Mouse (Mus musculus) heart, embryonic 16.5 days (tissue): ENCODE measurements around the gene Sspo. TPM values are rescaled to one million over a fixed set of nuclear protein-coding genes. Genes with fewer than 3 reads are reported as not detected.
A peak's percentile ranks its signal among the peaks of the same experiment; 100 is the strongest.
"Not testable (repeated sequence)": the region's sequence is repeated elsewhere in the genome, so short reads cannot be mapped to it uniquely, and the experiment has no call there.

Experiments
- ATAC-seq: fragments of 200-750 bp; cut with Nextera tagmentation; replicated peaks from 2 replicates; pipeline ENCODE4 v1.8.0; 2017; ENCODE audit warnings: moderate number of reproducible peaks; ENCODE audit not compliant: insufficient read depth, low FRiP score; ENCODE audit errors: extremely low read depth
- H3K27ac ChIP-seq: fragments of 300-500 bp; sonication (generic); 2 replicates; pipeline ENCODE4 v1.5.1; 2014; ENCODE audit warnings: mild to moderate bottlenecking, low read length, control low read depth, moderate library complexity
- H3K27me3 ChIP-seq: fragments of 300-500 bp; sonication (generic); 2 replicates; pipeline ENCODE4 v1.6.1; 2014; ENCODE audit warnings: low read length, mixed read lengths; ENCODE audit not compliant: control insufficient read depth, insufficient read depth
- H3K36me3 ChIP-seq: fragments of 300-500 bp; sonication (generic); 2 replicates; pipeline ENCODE4 v1.6.1; 2014; ENCODE audit not compliant: control insufficient read depth, insufficient read depth
- H3K4me1 ChIP-seq: fragments of 300-500 bp; sonication (generic); 2 replicates; pipeline ENCODE4 v1.6.1; 2014; ENCODE audit warnings: low read length, mixed read lengths; ENCODE audit not compliant: control insufficient read depth, insufficient read depth
- H3K4me2 ChIP-seq: fragments of 300-500 bp; sonication (generic); 2 replicates; pipeline ENCODE4 v1.6.1; 2014; ENCODE audit warnings: low read depth, mild to moderate bottlenecking, control low read depth, low read length
- H3K4me3 ChIP-seq: fragments of 300-500 bp; sonication (generic); 2 replicates; pipeline ENCODE4 v1.5.1; 2014; ENCODE audit warnings: mild to moderate bottlenecking, control low read depth, low read length
- H3K9ac ChIP-seq: fragments of 300-500 bp; sonication (generic); 2 replicates; pipeline ENCODE4 v1.6.1; 2014; ENCODE audit warnings: low read length, control low read depth
- H3K9me3 ChIP-seq: fragments of 300-500 bp; sonication (generic); replicated peaks from 2 replicates; pipeline ENCODE4 v1.6.1; 2016; ENCODE audit warnings: low read length; ENCODE audit not compliant: control insufficient read depth
- WGBS: fragments of 180-500 bp; shearing (Covaris S2); extraction: QIAGEN DNeasy Blood & Tissue Kit; methylation state at CpG from one replicate; pipeline ENCODE4 v1.1.7; 2014; 5-methylcytosine and 5-hydroxymethylcytosine counted together
- polyA plus RNA-seq: library from polyadenylated mRNA; unstranded; fragments of >200 nt; fragmentation: Nextera tagmentation; extraction: Ambion mirVana; gene quantifications from 2 replicates; pipeline ENCODE4 v1.2.1, GENCODE M21; 2015

Sspo gene
- polyA plus RNA-seq, 1 experiment from 2014 or later: 0.43 TPM

- Histone ChIP-seq H3K36me3 (no peaks in the 10 kb centered on the region), H3K27me3 (peaks cover 3% of the 10 kb centered on the region; the same call in 1 of the 2 replicates), H3K9ac (no peak overlapping the region), H3K4me3 (no peak overlapping the region), H3K4me1 (peaks cover 10% of the 10 kb centered on the region; the same call in 1 of the 2 replicates), H3K4me2 (no peak overlapping the region), H3K9me3 (no peaks in the 10 kb centered on the region), H3K27ac (no peak overlapping the region)
- 53% methylated on average over 9 of the region's 9 CpGs for WGBS
- no peak for ATAC-seq
These were observed 43.3 kb downstream of the Sspo start for GRCm38 (mm10) chr6:48491361-48491760.

GRCm38 (mm10) chr6:48493136-48493730, 45.2 kb downstream of the Sspo start:
- H3K4me2 ChIP-seq: no peak overlapping the region
- no peak overlapping the region for H3K9ac ChIP-seq
- H3K27ac ChIP-seq: no peak overlapping the region
- no peak overlapping the region for H3K4me3 ChIP-seq
- ATAC-seq: no peak
- peaks cover 5% of the 10 kb centered on the region; the same call in 1 of the 2 replicates for H3K4me1 ChIP-seq
- no peaks in the 10 kb centered on the region for H3K36me3 ChIP-seq
- H3K9me3 ChIP-seq: no peaks in the 10 kb centered on the region
- H3K27me3 ChIP-seq: peaks cover 3% of the 10 kb centered on the region; the same call in 1 of the 2 replicates
- WGBS: 34% methylated on average over 8 of the region's 8 CpGs

- 83% methylated on average over 4 of the region's 4 CpGs for WGBS
- Histone ChIP-seq H3K27me3 (no peaks in the 10 kb centered on the region; the same call in 1 of the 2 replicates), H3K4me3 (no peak overlapping the region)
These were observed 49.5 kb downstream of the Sspo start for GRCm38 (mm10) chr6:48497521-48497920.

GRCm38 (mm10) chr6:48503847-48504240, 55.8 kb downstream of the Sspo start:
- Histone ChIP-seq H3K9ac (no peak overlapping the region), H3K4me1 (peaks cover 9% of the 10 kb centered on the region), H3K4me3 (no peak overlapping the region), H3K9me3 (no peaks in the 10 kb centered on the region), H3K4me2 (no peak overlapping the region; the same call in 1 of the 2 replicates), H3K36me3 (no peaks in the 10 kb centered on the region), H3K27ac (no peak overlapping the region), H3K27me3 (no peaks in the 10 kb centered on the region)
- no peak for ATAC-seq
- WGBS: 6% methylated on average over 2 of the region's 2 CpGs

More at GRCm38 (mm10) chr6:48497521-48497920, 49.5 kb downstream of the Sspo start:
- no peaks in the 10 kb centered on the region for H3K36me3 ChIP-seq
- H3K9me3 ChIP-seq: no peaks in the 10 kb centered on the region
- H3K27ac ChIP-seq: no peak overlapping the region
- ATAC-seq: no peak
- H3K4me2 ChIP-seq: no peak overlapping the region
- no peak overlapping the region for H3K9ac ChIP-seq
- H3K4me1 ChIP-seq: no peaks in the 10 kb centered on the region

GRCm38 (mm10) chr6:48504241-48504854, 56.3 kb downstream of the Sspo start:
- peak overlapping the region; percentile 67 for H3K4me2 ChIP-seq
- H3K27ac ChIP-seq: peak overlapping the region; percentile 66
- peak; percentile 92 for ATAC-seq
- H3K36me3 ChIP-seq: no peaks in the 10 kb centered on the region
- peaks cover 9% of the 10 kb centered on the region for H3K4me1 ChIP-seq
- 0% methylated on average over 26 of the region's 26 CpGs for WGBS
- H3K4me3 ChIP-seq: peak overlapping the region; percentile 78
- H3K9ac ChIP-seq: peak overlapping the region; percentile 84
- H3K9me3 ChIP-seq: no peaks in the 10 kb centered on the region
- no peaks in the 10 kb centered on the region for H3K27me3 ChIP-seq

GRCm38 (mm10) chr6:48508087-48508486, 60.1 kb downstream of the Sspo start:
- no peak overlapping the region for H3K4me2 ChIP-seq
- no peak overlapping the region for H3K9ac ChIP-seq
- H3K36me3 ChIP-seq: peaks cover 14% of the 10 kb centered on the region
- no peaks in the 10 kb centered on the region for H3K9me3 ChIP-seq
- no peak for ATAC-seq
- 52% methylated on average over 4 of the region's 4 CpGs for WGBS
- no peak overlapping the region for H3K27ac ChIP-seq
- no peaks in the 10 kb centered on the region for H3K27me3 ChIP-seq
- peaks cover 9% of the 10 kb centered on the region for H3K4me1 ChIP-seq
- no peak overlapping the region for H3K4me3 ChIP-seq

GRCm38 (mm10) chr6:48510426-48510825, 62.4 kb downstream of the Sspo start:
- H3K9me3 ChIP-seq: no peaks in the 10 kb centered on the region
- no peak overlapping the region for H3K4me2 ChIP-seq
- H3K4me3 ChIP-seq: no peak overlapping the region
- no peak overlapping the region for H3K9ac ChIP-seq
- no peaks in the 10 kb centered on the region for H3K27me3 ChIP-seq
- no peak for ATAC-seq
- peaks cover 19% of the 10 kb centered on the region for H3K36me3 ChIP-seq
- peaks cover 2% of the 10 kb centered on the region; the same call in 1 of the 2 replicates for H3K4me1 ChIP-seq
- 70% methylated on average over 4 of the region's 4 CpGs for WGBS
- H3K27ac ChIP-seq: no peak overlapping the region

GRCm38 (mm10) chr6:48511861-48512260, 63.8 kb downstream of the Sspo start:
- Histone ChIP-seq H3K4me1 (no peaks in the 10 kb centered on the region), H3K27ac (no peak overlapping the region), H3K27me3 (no peaks in the 10 kb centered on the region), H3K4me3 (no peak overlapping the region), H3K9me3 (no peaks in the 10 kb centered on the region), H3K36me3 (peaks cover 33% of the 10 kb centered on the region), H3K4me2 (no peak overlapping the region), H3K9ac (no peak overlapping the region)
- ATAC-seq: no peak
- WGBS: 80% methylated on average over 7 of the region's 7 CpGs

- not testable (repeated sequence) for H3K27me3 ChIP-seq, H3K4me2 ChIP-seq, H3K9me3 ChIP-seq, ATAC-seq, H3K36me3 ChIP-seq, H3K27ac ChIP-seq, H3K4me1 ChIP-seq, H3K4me3 ChIP-seq, H3K9ac ChIP-seq
- 91% methylated on average over 13 of the region's 16 CpGs for WGBS
These were observed 76.9 kb downstream of the Sspo start for GRCm38 (mm10) chr6:48524882-48525281.
